Mouse (Mus musculus) liver, embryonic 16.5 days (tissue): ENCODE measurements around the gene Parp6. TPM values are rescaled to one million over a fixed set of nuclear protein-coding genes. Genes with fewer than 3 reads are reported as not detected.
A peak's percentile ranks its signal among the peaks of the same experiment; 100 is the strongest.

ENCODE experiments used
- ATAC-seq: fragments of 200-750 bp; cut with Nextera tagmentation; 2 replicates; pipeline ENCODE4 v1.8.0; 2017; ENCODE audit warnings: low read depth, mild to moderate bottlenecking, moderate number of reproducible peaks, moderate library complexity
- H3K27ac ChIP-seq: fragments of 300-500 bp; sonication (generic); 2 replicates; pipeline ENCODE4 v1.5.1; 2014; ENCODE audit warnings: mild to moderate bottlenecking, low read length
- H3K27me3 ChIP-seq: fragments of 300-500 bp; sonication (generic); 2 replicates; pipeline ENCODE4 v1.6.1; 2014; ENCODE audit warnings: low read depth, low read length, mixed read lengths; ENCODE audit not compliant: control insufficient read depth, insufficient read depth
- H3K36me3 ChIP-seq: fragments of 300-500 bp; sonication (generic); 2 replicates; pipeline ENCODE4 v1.6.1; 2014; ENCODE audit warnings: mild to moderate bottlenecking; ENCODE audit not compliant: control insufficient read depth, insufficient read depth
- H3K4me1 ChIP-seq: fragments of 300-500 bp; sonication (generic); 2 replicates; pipeline ENCODE4 v1.6.1; 2014; ENCODE audit warnings: low read depth, low read length, mixed read lengths; ENCODE audit not compliant: control insufficient read depth
- H3K4me2 ChIP-seq: fragments of 300-500 bp; sonication (generic); 2 replicates; pipeline ENCODE4 v1.6.1; 2014; ENCODE audit warnings: low read depth, low read length, mixed read lengths
- H3K4me3 ChIP-seq: fragments of 300-500 bp; sonication (generic); 2 replicates; pipeline ENCODE4 v1.5.1; 2014; ENCODE audit warnings: low read depth, mild to moderate bottlenecking, low read length
- H3K9ac ChIP-seq: fragments of 300-500 bp; sonication (generic); 2 replicates; pipeline ENCODE4 v1.6.1; 2014; ENCODE audit warnings: low read depth, low read length
- H3K9me3 ChIP-seq: fragments of 300-500 bp; sonication (generic); replicated peaks from 2 replicates; pipeline ENCODE4 v1.6.1; 2016; ENCODE audit warnings: low read length; ENCODE audit not compliant: control insufficient read depth
- WGBS: fragments of 180-500 bp; shearing (Covaris S2); extraction: QIAGEN DNeasy Blood & Tissue Kit; methylation state at CpG from one replicate; pipeline ENCODE4 v1.1.7; 2014; ENCODE audit not compliant: insufficient replicate concordance; 5-methylcytosine and 5-hydroxymethylcytosine counted together
- polyA plus RNA-seq: library from polyadenylated mRNA; unstranded; fragments of >200 nt; fragmentation: Nextera tagmentation; extraction: Ambion mirVana; gene quantifications from 2 replicates; pipeline ENCODE4 v1.2.1, GENCODE M21; 2015

Gene Parp6
- polyA plus RNA-seq, 1 experiment from 2014 or later, result 4.3 TPM

DNA sequence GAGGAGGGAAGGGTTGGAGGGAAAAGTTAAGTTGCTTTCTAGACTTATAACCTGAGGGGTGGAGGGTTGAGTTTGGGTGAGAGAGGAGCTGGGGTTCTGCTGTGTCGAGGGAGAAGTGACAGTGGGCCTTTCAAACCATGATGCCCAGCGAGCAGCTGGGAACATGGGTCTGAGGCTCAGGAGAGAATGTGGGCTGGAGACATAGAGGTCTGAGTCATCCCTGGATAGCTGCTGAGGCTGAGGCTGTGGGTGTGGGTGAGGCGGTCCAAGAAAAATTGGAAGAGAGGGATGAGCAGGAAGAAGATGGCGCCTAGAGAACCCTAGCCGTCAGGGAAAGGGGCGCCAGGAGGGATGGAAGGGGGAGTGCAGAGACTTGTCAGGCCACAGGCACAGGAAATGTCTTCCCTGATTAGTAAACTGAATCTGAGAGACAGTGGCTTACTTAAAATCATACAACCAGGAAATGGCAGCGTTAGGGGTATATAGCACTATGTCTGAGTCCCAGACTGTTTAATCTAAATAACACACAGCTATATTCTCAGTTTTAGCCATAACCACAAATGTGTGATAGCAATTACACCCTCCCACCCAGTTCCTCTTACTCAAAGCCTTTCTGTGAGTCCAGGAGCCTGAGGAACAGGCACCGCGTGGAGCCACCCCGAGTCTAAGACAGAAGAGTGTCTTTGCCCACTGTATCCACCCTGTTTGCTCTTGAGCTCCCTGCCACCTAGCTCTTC lies 27.2 kb upstream of the Parp6 start:
- Histone ChIP-seq H3K27me3 (peaks cover 59% of the 10 kb centered on the region), H3K9me3 (no peaks in the 10 kb centered on the region), H3K9ac (no peak overlapping the region), H3K27ac (no peak overlapping the region), H3K4me1 (no peaks in the 10 kb centered on the region), H3K36me3 (no peaks in the 10 kb centered on the region), H3K4me2 (no peak overlapping the region), H3K4me3 (no peak overlapping the region)
- 34% methylated on average over 10 of the region's 10 CpGs for WGBS
- ATAC-seq, result no peak

DNA sequence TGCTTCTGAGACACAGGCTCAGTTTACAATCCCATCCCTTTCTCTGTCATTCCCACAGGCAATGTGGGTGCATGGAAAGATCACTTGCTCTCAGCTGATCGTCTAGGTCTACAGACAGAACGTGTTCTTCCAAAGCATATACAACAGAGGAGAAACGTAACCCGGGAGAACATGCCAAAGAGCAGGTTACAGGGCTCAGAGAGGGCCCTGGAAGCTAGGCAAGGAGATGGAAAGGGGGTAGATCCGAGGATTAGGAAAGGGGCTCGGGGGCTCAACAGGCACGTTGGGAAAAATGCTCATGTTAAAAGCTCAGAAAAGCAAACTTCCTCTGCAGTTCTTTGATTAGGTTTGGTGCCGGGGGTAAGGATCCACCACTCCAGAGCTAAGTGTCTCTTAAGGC lies 15.4 kb upstream of the Parp6 start:
- WGBS, result 52% methylated on average over 8 of the region's 8 CpGs
- Histone ChIP-seq H3K9me3 (no peaks in the 10 kb centered on the region), H3K36me3 (no peaks in the 10 kb centered on the region), H3K4me3 (no peak overlapping the region), H3K4me1 (no peaks in the 10 kb centered on the region), H3K27ac (no peak overlapping the region), H3K4me2 (no peak overlapping the region), H3K27me3 (peaks cover 52% of the 10 kb centered on the region), H3K9ac (no peak overlapping the region)
- no peak for ATAC-seq

DNA sequence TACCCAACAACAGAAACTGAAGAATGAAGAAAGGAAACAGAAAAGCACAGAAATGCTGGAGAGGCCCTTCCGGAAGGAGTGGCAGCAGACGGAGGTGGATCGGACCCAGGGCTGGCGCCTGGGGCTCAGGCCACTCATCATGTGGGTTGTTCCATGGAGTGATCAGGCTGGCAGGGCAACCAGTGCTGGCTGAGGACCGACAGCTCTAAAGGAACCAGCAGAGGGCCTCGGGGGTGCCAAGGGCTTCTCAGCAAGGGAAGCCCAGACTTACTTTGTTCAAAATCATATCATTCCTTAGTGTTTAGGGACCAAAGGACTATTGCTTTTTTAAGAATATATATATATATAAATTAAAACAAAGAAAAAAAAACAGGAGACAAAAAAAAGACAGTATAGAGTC lies 11.1 kb upstream of the Parp6 start:
- 48% methylated on average over 6 of the region's 6 CpGs for WGBS
- Histone ChIP-seq H3K9ac (no peak overlapping the region), H3K27me3 (peaks cover 54% of the 10 kb centered on the region), H3K4me2 (no peak overlapping the region), H3K4me1 (no peaks in the 10 kb centered on the region), H3K4me3 (no peak overlapping the region), H3K36me3 (no peaks in the 10 kb centered on the region), H3K9me3 (no peaks in the 10 kb centered on the region), H3K27ac (no peak overlapping the region)
- ATAC-seq, result no peak

DNA sequence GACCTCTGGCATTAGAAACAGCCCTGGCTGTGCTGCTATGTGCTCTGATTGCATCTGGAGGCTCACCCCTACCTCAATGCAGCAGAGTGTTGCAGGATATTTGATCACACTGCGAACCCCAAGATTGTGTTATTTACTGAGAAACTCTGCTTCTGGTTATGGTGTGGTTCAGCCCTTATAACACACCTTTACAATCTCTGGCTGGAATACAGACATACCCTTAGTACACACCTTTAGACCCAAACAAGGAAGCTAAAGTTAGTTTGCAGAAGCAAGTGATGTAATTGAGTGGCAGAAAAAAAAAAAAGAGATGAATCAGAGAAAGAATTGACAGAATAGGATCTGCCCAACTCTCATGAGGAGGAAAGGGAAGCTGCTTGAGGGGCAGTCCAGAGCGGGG lies 6.1 kb upstream of the Parp6 start:
- Histone ChIP-seq H3K36me3 (no peaks in the 10 kb centered on the region), H3K9ac (no peak overlapping the region), H3K4me1 (no peaks in the 10 kb centered on the region), H3K9me3 (no peaks in the 10 kb centered on the region), H3K4me3 (no peak overlapping the region), H3K4me2 (no peak overlapping the region), H3K27me3 (peaks cover 16% of the 10 kb centered on the region), H3K27ac (no peak overlapping the region)
- no peak for ATAC-seq
- 60% methylated on average over 2 of the region's 2 CpGs for WGBS

DNA sequence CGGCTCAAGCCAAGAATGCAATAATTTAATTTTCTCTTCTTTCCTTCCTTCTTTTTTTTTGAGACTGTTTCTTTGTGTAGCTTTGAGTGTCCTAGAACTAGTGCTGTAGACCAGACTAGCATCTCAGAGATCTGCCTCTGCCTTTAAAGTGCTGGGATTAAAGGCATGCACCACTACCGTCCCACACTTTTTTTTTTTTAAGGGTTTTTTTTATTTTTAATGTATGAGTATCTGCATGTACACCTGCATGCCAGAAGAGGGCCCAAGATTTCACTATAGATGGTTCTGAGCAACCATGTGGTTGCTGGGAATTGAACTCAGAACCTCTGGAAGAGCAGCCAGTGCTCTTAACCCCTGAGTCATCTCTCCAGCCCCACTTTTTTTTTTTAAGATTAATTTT lies 1.3 kb upstream of the Parp6 start:
- WGBS, result 77% methylated on average over 2 of the region's 2 CpGs
- no peak overlapping the region for H3K4me2 ChIP-seq
- no peak for ATAC-seq
- H3K36me3 ChIP-seq, result no peaks in the 10 kb centered on the region
- H3K9ac ChIP-seq, result no peak overlapping the region
- H3K4me3 ChIP-seq, result no peak overlapping the region
- no peak overlapping the region for H3K27ac ChIP-seq
- peaks cover 5% of the 10 kb centered on the region for H3K4me1 ChIP-seq
- H3K9me3 ChIP-seq, result no peaks in the 10 kb centered on the region
- peaks cover 7% of the 10 kb centered on the region for H3K27me3 ChIP-seq

DNA sequence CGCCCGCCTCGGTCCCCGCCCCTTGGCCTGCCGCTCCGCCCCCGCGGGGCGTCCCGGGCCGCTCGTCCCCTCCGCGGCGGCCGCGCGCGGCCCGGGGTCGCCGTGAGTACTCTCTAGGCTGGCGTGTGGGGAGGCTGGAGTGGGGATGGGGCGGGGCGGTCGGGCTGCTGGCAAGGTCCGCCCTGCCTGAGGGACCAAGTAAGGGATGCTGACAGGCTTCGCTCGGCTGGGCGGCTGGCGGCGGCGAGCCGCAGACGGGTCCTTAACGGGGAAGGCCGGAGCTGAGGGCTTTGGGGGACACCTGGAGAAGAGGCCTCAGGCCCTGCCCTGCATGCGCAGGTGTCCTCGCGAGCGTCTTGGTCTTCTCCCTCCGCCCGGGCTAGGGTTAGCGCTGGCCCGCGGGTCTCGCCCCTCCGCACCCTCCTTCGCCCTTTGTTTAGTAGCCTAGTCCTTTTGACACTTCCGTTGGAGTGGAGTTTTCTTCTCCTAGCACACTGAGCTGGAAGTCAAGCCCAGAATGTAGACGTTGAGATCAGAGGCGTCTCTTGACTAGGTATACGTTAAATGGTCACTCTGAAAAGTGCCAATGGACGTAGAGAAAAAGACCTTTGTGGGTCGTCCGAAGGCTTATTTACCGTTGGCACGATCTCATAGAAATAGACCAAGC lies 356 bp downstream of the Parp6 start:
- no peaks in the 10 kb centered on the region; the same call in 1 of the 2 replicates for H3K27me3 ChIP-seq
- H3K4me1 ChIP-seq, result peaks cover 5% of the 10 kb centered on the region
- peak overlapping the region; percentile 95 for H3K4me2 ChIP-seq
- H3K36me3 ChIP-seq, result no peaks in the 10 kb centered on the region
- peak overlapping the region; percentile 83 for H3K4me3 ChIP-seq
- peak; percentile 4; the same call in 1 of the 2 replicates for ATAC-seq
- H3K9me3 ChIP-seq, result no peaks in the 10 kb centered on the region
- H3K9ac ChIP-seq, result peak overlapping the region; percentile 80
- peak overlapping the region; percentile 63; the same call in 1 of the 2 replicates for H3K27ac ChIP-seq
- WGBS, result under 1% methylated on average over 58 of the region's 58 CpGs

DNA sequence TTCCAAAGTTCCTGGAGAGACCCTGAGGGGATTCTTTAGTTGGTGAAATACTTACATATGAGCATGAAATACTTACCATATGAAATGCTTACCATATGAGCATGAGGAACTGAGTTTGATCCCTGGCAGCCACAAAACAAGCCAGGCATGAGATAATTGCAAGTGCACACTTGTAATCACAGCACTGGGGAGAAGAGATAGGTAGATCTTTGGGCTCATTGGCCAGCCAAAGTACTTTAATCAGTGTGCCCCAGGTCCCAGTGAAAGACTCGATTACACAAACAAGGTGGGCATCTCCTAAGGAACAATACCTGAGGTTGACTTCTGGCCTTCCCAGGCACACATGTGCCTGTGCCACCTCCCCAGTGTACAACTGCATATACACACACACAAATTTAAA lies 21.3 kb downstream of the Parp6 start:
- no peaks in the 10 kb centered on the region for H3K9me3 ChIP-seq
- no peaks in the 10 kb centered on the region for H3K27me3 ChIP-seq
- ATAC-seq, result 0 out of 2 replicates have a peak, but pooled peaks have one; percentile 24
- H3K27ac ChIP-seq, result no peak overlapping the region
- no peak overlapping the region for H3K4me2 ChIP-seq
- H3K4me1 ChIP-seq, result no peaks in the 10 kb centered on the region; the same call in 1 of the 2 replicates
- no peak overlapping the region for H3K9ac ChIP-seq
- H3K36me3 ChIP-seq, result no peaks in the 10 kb centered on the region
- H3K4me3 ChIP-seq, result no peak overlapping the region
- 13% methylated on average over 1 of the region's 1 CpGs for WGBS

DNA sequence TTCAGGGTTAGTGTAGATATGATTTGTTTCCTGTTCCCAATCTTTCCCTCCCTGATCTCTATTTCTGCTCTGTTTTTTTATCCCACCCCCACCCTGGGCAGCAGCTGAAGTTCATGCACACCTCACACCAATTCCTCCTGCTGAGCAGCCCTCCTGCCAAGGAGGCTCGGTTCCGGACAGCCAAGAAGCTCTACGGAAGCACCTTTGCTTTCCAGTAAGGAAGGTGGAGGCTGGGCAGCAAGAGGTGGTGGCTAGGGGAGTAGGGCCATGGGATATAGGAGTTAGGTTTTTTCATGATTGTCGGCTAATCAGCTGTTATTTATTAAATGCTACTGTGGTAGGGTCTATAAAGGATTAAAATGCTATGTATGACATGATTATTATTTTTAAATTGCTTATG lies 22.9 kb downstream of the Parp6 start:
- no peaks in the 10 kb centered on the region for H3K36me3 ChIP-seq
- WGBS, result 78% methylated on average over 4 of the region's 4 CpGs
- ATAC-seq, result no peak
- no peak overlapping the region for H3K27ac ChIP-seq
- no peaks in the 10 kb centered on the region for H3K9me3 ChIP-seq
- no peak overlapping the region for H3K9ac ChIP-seq
- no peaks in the 10 kb centered on the region for H3K27me3 ChIP-seq
- H3K4me3 ChIP-seq, result no peak overlapping the region
- H3K4me2 ChIP-seq, result no peak overlapping the region
- H3K4me1 ChIP-seq, result no peaks in the 10 kb centered on the region; the same call in 1 of the 2 replicates

DNA sequence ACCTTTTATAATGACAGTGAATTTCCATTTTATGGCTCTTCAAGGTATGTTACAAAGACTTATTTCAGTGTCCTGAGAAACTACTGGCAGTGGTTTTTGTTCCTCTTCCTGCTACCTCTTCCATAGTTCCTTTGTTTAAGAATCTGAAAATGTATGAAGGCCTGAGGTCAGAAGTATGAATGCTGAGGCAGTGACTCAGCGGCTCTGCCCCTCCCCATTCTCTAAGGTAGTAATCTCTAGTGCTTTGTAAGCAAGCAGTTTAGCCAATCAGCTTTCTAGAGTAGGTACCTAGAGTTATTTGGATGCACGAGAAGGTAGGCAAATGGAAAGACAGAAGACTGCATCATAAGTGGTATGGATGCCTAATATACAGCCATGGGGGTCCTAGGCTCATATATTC lies 24.2 kb downstream of the Parp6 start:
- 70% methylated on average over 2 of the region's 2 CpGs for WGBS
- Histone ChIP-seq H3K4me3 (no peak overlapping the region), H3K4me2 (no peak overlapping the region), H3K27me3 (no peaks in the 10 kb centered on the region), H3K9ac (no peak overlapping the region), H3K27ac (no peak overlapping the region), H3K9me3 (no peaks in the 10 kb centered on the region), H3K36me3 (no peaks in the 10 kb centered on the region), H3K4me1 (no peaks in the 10 kb centered on the region; the same call in 1 of the 2 replicates)
- no peak for ATAC-seq
